Mouse (Mus musculus) MN1 (cell line): Measurements from ENCODE around the gene Btnl10.

Experiments
- DNase-seq: peaks from one replicate; pipeline ENCODE4 v3.0.0-alpha.2; 2016; ENCODE audit warnings: low spot score

Btnl10 gene

DNA sequence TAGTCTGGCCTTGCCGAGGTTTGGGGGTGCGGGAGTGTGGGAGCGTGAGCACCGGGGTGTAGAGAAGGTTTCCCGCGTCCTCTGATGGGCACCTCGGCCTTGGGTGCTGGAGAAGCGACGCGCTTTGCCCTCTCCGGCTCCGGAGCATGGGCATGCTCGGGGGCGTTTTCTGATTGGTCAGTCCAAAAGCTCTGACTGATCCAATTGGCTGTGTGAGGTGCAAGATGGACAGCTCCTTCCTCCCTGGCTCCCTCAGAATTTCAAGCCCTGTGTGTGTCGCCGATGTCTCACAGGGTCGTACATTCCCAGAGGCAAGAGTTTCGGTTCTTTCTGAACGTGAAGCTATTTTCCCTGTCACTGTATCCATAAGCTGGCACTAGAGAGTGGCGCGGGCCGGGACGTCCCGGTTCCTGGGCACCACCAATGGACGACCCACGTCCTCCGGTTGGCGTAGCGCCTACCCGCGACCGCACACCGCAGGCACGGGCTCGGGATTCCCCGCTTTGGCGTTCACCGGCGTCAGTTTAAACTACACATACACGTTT, 42.3 kb downstream of the Btnl10 start:
- DNase-seq, result no peak

DNA sequence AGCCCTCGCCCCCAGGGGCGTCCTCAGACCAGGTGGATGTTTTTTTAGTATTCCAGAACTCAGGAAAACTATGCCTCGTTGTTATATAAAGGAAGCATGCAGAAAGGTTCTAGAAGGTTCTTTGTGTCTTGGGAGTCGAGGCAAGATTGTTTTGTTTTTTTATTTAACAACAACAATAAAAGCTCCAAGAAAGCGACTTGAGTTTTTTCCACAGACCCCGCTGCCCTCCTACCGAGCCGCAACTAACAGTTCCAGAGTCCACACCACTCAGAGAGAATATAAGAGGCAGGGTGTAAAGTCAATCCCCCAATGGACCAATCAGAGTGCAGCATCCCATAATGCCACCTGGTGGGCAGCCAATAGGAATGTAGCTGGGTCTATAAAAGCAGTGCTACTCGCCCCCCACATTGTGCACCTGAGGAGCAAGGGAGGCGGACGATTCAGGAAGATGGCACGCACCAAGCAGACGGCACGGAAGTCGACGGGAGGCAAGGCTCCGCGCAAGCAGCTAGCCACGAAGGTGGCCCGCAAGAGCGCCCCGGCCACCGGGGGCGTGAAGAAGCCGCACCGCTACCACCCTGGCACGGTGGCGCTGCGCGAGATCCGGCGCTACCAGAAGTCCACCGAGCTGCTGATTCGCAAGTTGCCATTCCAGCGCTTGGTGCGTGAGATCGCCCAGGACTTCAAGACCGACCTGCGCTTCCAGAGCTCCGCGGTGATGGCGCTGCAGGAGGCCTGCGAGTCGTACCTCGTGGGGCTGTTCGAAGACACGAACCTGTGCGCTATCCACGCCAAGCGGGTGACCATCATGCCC, 43.9 kb downstream of the Btnl10 start:
- no peak for DNase-seq

DNA sequence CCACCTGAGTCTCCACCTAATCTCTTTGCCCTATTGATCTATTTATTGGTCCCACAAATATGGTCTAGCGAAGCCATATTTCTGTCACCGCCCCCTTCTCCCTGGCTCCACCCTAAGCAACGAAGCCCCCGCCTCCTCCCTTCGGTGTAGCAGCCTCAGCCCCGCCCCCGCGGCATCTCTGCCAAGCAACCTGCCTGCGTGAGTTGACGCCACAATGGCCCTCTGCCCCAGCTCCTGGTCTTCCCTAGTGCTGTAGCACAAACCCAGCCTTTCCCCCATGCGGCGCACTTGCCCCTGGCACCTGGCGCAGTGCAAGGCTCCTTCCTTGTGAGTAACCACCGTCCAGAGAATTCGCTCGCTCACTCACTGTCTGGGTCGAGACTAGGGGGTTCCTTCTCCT, 45.8 kb downstream of the Btnl10 start:
- no peak for DNase-seq

DNA sequence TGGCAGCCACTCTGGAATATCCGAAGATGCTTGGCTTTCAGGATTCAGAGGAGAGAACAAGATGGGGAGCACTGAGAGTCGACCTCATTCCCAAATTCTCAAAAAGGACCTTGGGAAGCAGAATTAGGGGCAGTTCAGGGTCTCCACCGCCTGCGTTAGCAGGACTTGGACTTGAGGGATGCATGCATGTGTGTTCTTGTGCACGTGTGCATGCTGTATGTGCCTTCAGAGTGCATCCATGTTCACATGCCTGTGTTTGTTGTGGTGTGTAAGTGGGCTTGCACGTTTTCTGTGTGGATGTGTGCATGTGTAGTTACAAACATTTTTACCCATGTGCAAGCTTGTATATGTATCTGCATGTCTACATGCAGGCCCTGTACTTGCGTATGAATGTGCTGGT, 46.5 kb downstream of the Btnl10 start:
- DNase-seq, result no peak

DNA sequence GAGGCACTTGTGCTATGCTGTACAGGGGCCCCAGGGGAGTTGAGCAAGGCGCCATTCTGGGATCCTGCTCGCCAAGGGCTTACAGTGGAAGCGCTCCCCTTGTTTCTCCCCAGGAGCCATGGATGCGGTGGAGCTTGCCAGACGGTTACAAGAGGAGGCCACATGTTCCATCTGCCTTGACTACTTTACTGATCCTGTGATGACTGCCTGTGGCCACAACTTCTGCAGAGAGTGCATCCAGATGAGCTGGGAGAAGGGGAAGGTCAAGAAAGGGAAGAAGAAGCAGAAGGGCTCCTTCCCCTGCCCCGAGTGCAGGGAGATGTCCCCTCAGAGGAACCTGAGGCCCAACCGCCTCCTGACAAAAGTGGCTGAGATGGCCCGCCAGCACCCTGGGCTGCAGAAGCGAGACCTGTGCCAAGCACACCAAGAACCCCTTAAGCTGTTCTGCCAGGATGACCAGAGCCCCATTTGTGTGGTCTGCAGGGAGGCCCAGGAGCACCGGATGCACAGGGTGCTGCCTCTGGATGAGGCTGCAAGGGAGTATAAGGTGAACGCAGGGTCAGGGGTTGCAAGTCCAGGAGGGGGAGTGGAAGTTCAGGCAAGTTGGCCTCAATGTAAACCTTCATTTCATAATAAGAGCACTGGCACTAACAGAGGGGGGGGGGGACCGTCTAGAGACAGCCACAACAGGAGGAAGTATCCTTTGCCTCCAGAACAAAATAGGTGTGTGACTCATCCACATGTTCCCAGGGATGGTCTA, 47.5 kb downstream of the Btnl10 start:
- DNase-seq, result no peak

DNA sequence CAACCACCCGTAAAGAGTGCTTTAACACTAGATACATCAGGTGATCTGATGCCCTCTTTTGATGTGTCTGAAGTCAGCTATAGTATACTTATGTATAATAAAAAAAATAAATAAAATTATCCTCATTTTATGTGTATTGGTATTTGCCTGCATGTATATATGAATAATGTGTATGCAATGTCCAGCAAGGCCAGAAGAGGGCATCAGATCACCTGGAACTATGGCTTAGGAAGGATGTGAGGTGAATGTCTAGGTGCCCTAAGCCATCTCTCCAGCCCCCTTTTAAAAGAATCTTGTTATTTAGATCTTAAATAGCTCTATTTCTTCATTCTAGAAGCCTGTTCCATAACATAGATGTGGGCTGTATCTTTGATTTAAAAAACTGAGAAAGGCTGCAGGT, 49.6 kb downstream of the Btnl10 start:
- no peak for DNase-seq

DNA sequence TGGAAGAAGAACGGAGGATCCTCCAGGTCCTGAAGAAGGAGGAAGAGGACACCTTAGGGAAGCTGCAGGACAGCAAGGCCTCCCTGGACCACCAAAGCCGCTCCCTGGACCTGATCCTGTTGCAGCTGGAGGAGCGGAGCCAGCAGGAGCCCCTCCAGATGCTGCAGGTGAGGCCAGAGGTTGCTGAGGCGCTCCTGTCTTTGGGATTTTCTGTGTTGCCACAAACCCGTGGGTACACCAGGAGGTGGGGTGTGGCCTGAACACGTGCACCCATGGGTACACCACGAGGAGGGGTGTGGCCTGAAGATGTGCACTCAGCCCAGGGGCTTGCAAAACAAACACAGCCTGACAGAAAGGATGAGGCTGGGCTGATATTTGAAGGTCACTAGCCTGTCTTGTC, 50.8 kb downstream of the Btnl10 start:
- DNase-seq, result no peak

DNA sequence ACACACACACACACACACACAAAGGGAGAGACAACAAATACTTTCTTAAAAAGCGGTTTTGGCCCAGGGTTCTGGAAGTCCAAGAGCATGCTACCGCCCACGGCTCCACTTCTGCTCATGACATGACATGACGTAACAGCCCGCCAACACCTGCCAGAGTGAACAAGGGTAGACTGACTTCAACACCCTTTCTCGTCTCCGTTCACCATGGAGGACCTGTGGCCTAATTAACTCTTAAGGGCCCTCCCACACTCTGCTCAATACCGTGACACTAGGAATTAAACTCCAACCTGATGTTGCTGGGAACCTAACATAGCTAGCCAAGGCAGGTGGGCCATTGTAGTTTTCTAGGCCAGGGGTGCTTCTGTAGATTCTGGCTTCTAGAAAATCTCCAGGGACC, 51.3 kb downstream of the Btnl10 start:
- no peak for DNase-seq

DNA sequence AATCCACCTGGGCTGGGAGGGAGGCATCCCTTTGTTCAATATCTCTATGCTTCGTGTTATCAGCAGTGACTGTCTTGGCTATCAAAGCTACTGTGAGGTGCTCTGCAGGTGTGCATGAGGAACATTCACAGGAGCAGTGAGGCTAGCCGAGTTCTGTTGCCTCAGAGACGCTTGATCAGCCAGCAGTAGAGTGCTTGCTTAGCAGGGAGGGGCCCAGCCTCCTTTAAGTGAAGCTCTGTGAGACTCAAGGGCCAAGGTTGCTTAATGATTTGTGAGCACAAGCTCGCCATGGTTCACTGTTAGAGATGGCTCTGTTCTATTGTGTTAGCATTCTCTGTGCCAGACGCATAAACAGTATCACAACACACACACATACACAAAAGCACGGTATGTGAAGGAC, 52.0 kb downstream of the Btnl10 start:
- no peak for DNase-seq

DNA sequence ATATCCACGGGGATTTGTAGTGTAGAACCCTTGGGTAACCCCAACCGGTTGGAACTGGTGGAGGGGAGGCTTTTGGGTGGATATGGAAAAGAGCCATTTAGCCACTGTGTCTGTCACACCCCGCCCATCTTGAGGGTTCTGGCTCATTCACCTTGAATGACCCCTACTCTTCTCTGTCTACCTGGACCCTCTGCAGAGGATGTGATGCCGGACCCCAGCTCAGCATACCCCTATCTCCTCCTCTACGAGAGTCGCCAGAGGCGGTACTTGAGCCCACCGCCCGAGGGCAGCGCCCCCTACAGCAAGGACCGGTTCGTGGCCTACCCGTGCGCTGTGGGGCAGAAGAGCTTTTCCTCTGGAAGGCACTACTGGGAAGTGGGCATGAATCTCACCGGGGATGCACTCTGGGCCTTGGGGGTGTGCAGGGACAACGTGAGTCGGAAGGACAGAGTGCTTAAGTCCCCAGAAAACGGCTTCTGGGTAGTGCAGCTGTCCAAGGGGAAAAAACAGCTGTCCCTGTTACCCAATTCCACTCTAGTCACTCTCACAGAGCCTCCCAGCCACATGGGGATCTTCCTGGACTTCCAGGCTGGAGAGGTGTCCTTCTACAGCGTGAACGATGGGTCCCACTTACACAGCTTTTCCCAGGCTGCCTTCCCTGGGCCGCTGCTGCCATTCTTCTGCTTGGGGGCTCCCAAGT, 53.3 kb downstream of the Btnl10 start:
- no peak for DNase-seq

DNA sequence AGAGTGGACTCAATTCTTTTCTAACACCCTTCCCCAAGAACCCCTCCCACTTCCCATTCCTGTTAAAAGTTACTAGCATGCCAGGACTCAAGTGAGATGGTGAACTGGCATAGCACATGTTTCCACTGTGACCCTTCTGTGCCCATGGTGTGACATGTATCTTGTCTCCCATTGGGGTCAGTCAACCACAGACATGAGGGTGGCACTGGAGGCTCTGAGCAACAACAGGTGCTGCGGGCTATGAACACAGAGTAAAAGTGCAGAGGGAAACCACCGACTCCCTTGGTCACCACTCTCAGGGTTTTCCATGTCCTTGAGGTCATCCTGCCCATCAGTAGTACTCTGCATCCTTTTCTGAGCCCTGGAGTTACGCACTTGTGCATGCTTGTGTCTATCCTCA, 54.1 kb downstream of the Btnl10 start:
- no peak for DNase-seq

DNA sequence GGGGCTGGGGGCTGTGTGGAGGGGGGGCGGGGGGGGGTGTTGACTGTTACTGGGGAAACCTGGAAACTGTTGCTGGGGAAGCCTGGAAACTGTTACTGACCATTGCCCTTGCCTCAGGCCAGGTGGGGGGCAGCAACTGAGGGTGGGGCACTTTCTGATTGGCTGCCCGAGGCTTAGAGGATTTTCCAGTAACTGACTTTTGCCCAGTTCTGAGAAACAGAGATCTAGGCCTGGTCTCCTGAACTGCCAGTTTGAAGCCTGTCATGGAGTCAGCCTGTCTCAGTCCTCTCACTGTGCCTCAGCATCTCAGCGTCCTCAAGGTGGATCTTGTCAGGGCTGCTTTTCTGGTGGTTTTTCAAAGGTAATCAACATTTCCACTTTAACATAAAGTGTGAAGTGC, 56.7 kb downstream of the Btnl10 start:
- no peak for DNase-seq
